Mouse (Mus musculus) MEL (cell line): Measurements from ENCODE around the gene Rad17. TPM values are rescaled to one million over a fixed set of nuclear protein-coding genes. Genes with fewer than 3 reads are reported as not detected.

Experiments used
- DNase-seq: peaks from one replicate; pipeline ENCODE4 v3.0.0; 2011; ENCODE audit warnings: low read depth, low spot score
- H3K27ac ChIP-seq: 2 replicates; pipeline ENCODE4 v1.5.1; 2012; ENCODE audit warnings: low read depth, mild to moderate bottlenecking, control low read depth, low read length, moderate library complexity; ENCODE audit not compliant: control insufficient read depth
- H3K27me3 ChIP-seq, 2 experiments: fragments of 150-350 bp in 1 of 2; sonication (generic) in 1 of 2; 2 replicates each; pipeline ENCODE4 v1.6.1; 2012; ENCODE audit warnings: low read length in 2 of 2, mild to moderate bottlenecking in 2 of 2, improper control_type of control experiment in 1 of 2, moderate library complexity in 1 of 2; ENCODE audit not compliant: insufficient read depth in 2 of 2, control insufficient read depth in 1 of 2
- H3K36me3 ChIP-seq, 2 experiments: 2 replicates each; pipeline ENCODE4 v1.6.1; 2012 to 2014; ENCODE audit warnings: low read length in 2 of 2, improper control_type of control experiment in 1 of 2, inconsistent platforms in 1 of 2, mild to moderate bottlenecking in 1 of 2; ENCODE audit not compliant: insufficient read depth in 2 of 2, control insufficient read depth in 1 of 2
- H3K4me1 ChIP-seq, 2 experiments: fragments of 150-350 bp in 1 of 2; sonication (generic) in 1 of 2; 2 replicates each; pipeline ENCODE4 v1.6.1; 2012; ENCODE audit warnings: low read length in 2 of 2, improper control_type of control experiment in 1 of 2, mild to moderate bottlenecking in 1 of 2; ENCODE audit not compliant: insufficient read depth in 2 of 2, control insufficient read depth in 1 of 2
- H3K4me3 ChIP-seq, 2 experiments: fragments of 150-350 bp in 1 of 2; sonication (generic) in 1 of 2; 2 replicates each; pipeline ENCODE4 v1.5.1; 2012; ENCODE audit warnings: low read depth in 2 of 2, low read length in 2 of 2, mild to moderate bottlenecking in 2 of 2, moderate library complexity in 2 of 2, control low read depth in 1 of 2, improper control_type of control experiment in 1 of 2; ENCODE audit not compliant: control insufficient read depth in 1 of 2, insufficient read depth in 1 of 2
- H3K79me2 ChIP-seq: 2 replicates; pipeline ENCODE4 v1.6.1; 2012; ENCODE audit warnings: mild to moderate bottlenecking, low read length, moderate library complexity; ENCODE audit not compliant: control insufficient read depth, poor library complexity, insufficient read depth
- H3K9ac ChIP-seq: 2 replicates; pipeline ENCODE4 v1.6.1; 2012; ENCODE audit warnings: low read depth, mild to moderate bottlenecking, control low read depth, low read length, moderate library complexity; ENCODE audit not compliant: control insufficient read depth, poor library complexity, severe bottlenecking
- H3K9me3 ChIP-seq: fragments of 150-350 bp; sonication (generic); replicated peaks from 2 replicates; pipeline ENCODE4 v1.6.1; 2012; ENCODE audit warnings: mild to moderate bottlenecking, low read length, improper control_type of control experiment, moderate library complexity; ENCODE audit not compliant: insufficient read depth
- CHD1 ChIP-seq: IDR thresholded peaks from 2 replicates; pipeline ENCODE4 v1.6.1; 2012; ENCODE audit warnings: low read depth, mild to moderate bottlenecking, inconsistent platforms, low read length, improper control_type of control experiment
- ELF1 ChIP-seq: IDR thresholded peaks from 2 replicates; pipeline ENCODE4 v1.6.1; 2014; ENCODE audit warnings: low read depth, mild to moderate bottlenecking, inconsistent platforms, low read length, improper control_type of control experiment, moderate library complexity
- EP300 ChIP-seq, 2 experiments: IDR thresholded peaks; 2 replicates each; pipeline ENCODE4 v1.6.1; 2011; ENCODE audit warnings: improper control_type of control experiment in 2 of 2, low read length in 2 of 2, low read depth in 1 of 2, mild to moderate bottlenecking in 1 of 2
- GATA1 ChIP-seq: IDR thresholded peaks from 2 replicates; pipeline ENCODE4 v1.6.1; 2011; ENCODE audit warnings: low read depth, low read length, improper control_type of control experiment
- HCFC1 ChIP-seq: IDR thresholded peaks from 2 replicates; pipeline ENCODE4 v1.6.1; 2012; ENCODE audit warnings: low read depth, mild to moderate bottlenecking, inconsistent platforms, low read length, improper control_type of control experiment, moderate library complexity
- KAT2A ChIP-seq: conservative IDR thresholded peaks from 2 replicates; pipeline ENCODE4 v1.6.1; 2012; ENCODE audit warnings: low read depth, low read length, improper control_type of control experiment, inconsistent platforms
- MEF2A ChIP-seq: IDR thresholded peaks from 2 replicates; pipeline ENCODE4 v1.6.1; 2014; ENCODE audit warnings: low read depth, mild to moderate bottlenecking, inconsistent platforms, low read length, improper control_type of control experiment; ENCODE audit not compliant: poor library complexity, insufficient replicate concordance, severe bottlenecking; ENCODE audit errors: extremely low read depth
- SIN3A ChIP-seq: IDR thresholded peaks from 2 replicates; pipeline ENCODE4 v1.6.1; 2012; ENCODE audit warnings: low read length, improper control_type of control experiment, inconsistent platforms
- SMC3 ChIP-seq: IDR thresholded peaks from 2 replicates; pipeline ENCODE4 v1.6.1; 2011; ENCODE audit warnings: low read depth, low read length, improper control_type of control experiment
- TAL1 ChIP-seq: IDR thresholded peaks from 2 replicates; pipeline ENCODE4 v1.6.1; 2012; ENCODE audit warnings: mild to moderate bottlenecking, inconsistent platforms, low read length, moderate library complexity, mixed read lengths
- TCF12 ChIP-seq: IDR thresholded peaks from 2 replicates; pipeline ENCODE4 v1.6.1; 2014; ENCODE audit warnings: low read depth, mild to moderate bottlenecking, inconsistent platforms, low read length, improper control_type of control experiment, moderate library complexity
- UBTF ChIP-seq: IDR thresholded peaks from 2 replicates; pipeline ENCODE4 v1.6.1; 2012; ENCODE audit warnings: low read depth, mild to moderate bottlenecking, inconsistent platforms, low read length, improper control_type of control experiment, moderate library complexity, borderline replicate concordance; ENCODE audit not compliant: insufficient read depth
- USF2 ChIP-seq, 2 experiments: IDR thresholded peaks; 2 replicates each; pipeline ENCODE4 v1.6.1; 2011 to 2012; ENCODE audit warnings: improper control_type of control experiment in 2 of 2, low read length in 2 of 2, borderline replicate concordance in 1 of 2, inconsistent platforms in 1 of 2, low read depth in 1 of 2, mild to moderate bottlenecking in 1 of 2; ENCODE audit not compliant: insufficient read depth in 1 of 2
- polyA plus RNA-seq, 2 experiments: library from polyadenylated mRNA; stranded (reverse) in 1 of 2; unstranded in 1 of 2; fragments of >175 nt in 1 of 2; fragments of >200 nt in 1 of 2; gene quantifications; 2 replicates each; pipeline versions ENCODE4 v1.2.1 to v1.2.4; 2012; ENCODE audit warnings: low replicate concordance in 2 of 2, low read depth in 1 of 2; ENCODE audit not compliant: insufficient read length in 2 of 2, insufficient read depth in 1 of 2, missing spikeins in 1 of 2
- total RNA-seq: library from RNA; depleted of rRNA; stranded (reverse); fragments of 300-350 nt; gene quantifications from 2 replicates; pipeline ENCODE4 v1.2.3, GENCODE M21; 2012

Rad17 gene
- total and polyA plus RNA-seq, 3 experiments = 21.7 to 31.2 TPM; not detected in 1

GRCm38 (mm10) chr13:100670181-100670741 lies 19.4 kb upstream of the Rad17 start:
- Histone ChIP-seq H3K27me3 (no peaks in the 10 kb centered on the region), H3K9ac (no peak overlapping the region), H3K4me1 (no peaks in the 10 kb centered on the region), H3K4me3 (no peak overlapping the region), H3K27ac (no peak overlapping the region), H3K36me3 (peaks cover 0 to 5% of the 10 kb centered on the region in 2 experiments; a peak in 2 of 4 replicates), H3K79me2 (no peaks in the 10 kb centered on the region), H3K9me3 (no peaks in the 10 kb centered on the region)
- TF ChIP-seq TAL1 = no peak
- TF ChIP-seq SMC3 = no peak
- no peak for TF ChIP-seq TCF12
- no peak for TF ChIP-seq MEF2A
- TF ChIP-seq HCFC1 = no peak
- TF ChIP-seq CHD1 = no peak
- TF ChIP-seq EP300 (IDR thresholded peaks at IDR 0.05; ENCODE audit: low read depth in 1 of 2, low read length in 2 of 2) = no peak
- no peak for TF ChIP-seq KAT2A
- no peak for DNase-seq

- Histone ChIP-seq H3K36me3 (peaks cover 0 to 7% of the 10 kb centered on the region in 2 experiments; a peak in 2 of 4 replicates), H3K9me3 (no peaks in the 10 kb centered on the region), H3K79me2 (no peaks in the 10 kb centered on the region), H3K27ac (no peak within 1 kb of the TSS), H3K4me3 (no peak within 1 kb of the TSS), H3K27me3 (no peaks in the 10 kb centered on the region), H3K9ac (no peak within 1 kb of the TSS), H3K4me1 (no peaks in the 10 kb centered on the region)
- no peak for DNase-seq
- TF ChIP-seq USF2 (IDR thresholded peaks at IDR 0.05; ENCODE audit: borderline replicate concordance in 1 of 2, insufficient read depth in 1 of 2, low read depth in 1 of 2, low read length in 2 of 2) (no peak), GATA1 (no peak), SIN3A (no peak), ELF1 (no peak), UBTF (no peak), EP300 (IDR thresholded peaks at IDR 0.05; ENCODE audit: low read depth in 1 of 2, low read length in 2 of 2) (no peak)
Observed at GRCm38 (mm10) chr13:100669291-100670022, 18.6 kb upstream of the Rad17 start, which contains the start of gene Ccdc125. TSS of gene Ccdc125 (plus strand) at chr13:100669717.
